Mouse (Mus musculus) stomach, postnatal 0 days (tissue): ENCODE results near the gene Samd10. TPM values are rescaled to one million over a fixed set of nuclear protein-coding genes. Genes with fewer than 3 reads are reported as not detected.

Source experiments
- ATAC-seq: fragments of 200-750 bp; cut with Nextera tagmentation; 2 replicates; pipeline ENCODE4 v1.8.0; 2017; ENCODE audit not compliant: low FRiP score, low TSS enrichment
- DNase-seq: peaks from one replicate; pipeline ENCODE4 v3.0.0-alpha.2; 2016; ENCODE audit warnings: low spot score
- H3K27ac ChIP-seq: fragments of 300-500 bp; sonication (generic); replicated peaks from 2 replicates; pipeline ENCODE4 v1.5.1; 2014; ENCODE audit warnings: mild to moderate bottlenecking, control low read depth
- H3K27me3 ChIP-seq: fragments of 300-500 bp; sonication (generic); 2 replicates; pipeline ENCODE4 v1.6.1; 2014; ENCODE audit warnings: low read length; ENCODE audit not compliant: control insufficient read depth, insufficient read depth
- H3K36me3 ChIP-seq: fragments of 300-500 bp; sonication (generic); 2 replicates; pipeline ENCODE4 v1.6.1; 2014; ENCODE audit warnings: low read length, mixed read lengths; ENCODE audit not compliant: control insufficient read depth, insufficient read depth
- H3K4me1 ChIP-seq: fragments of 300-500 bp; sonication (generic); replicated peaks from 2 replicates; pipeline ENCODE4 v1.6.1; 2014; ENCODE audit warnings: antibody characterized with exemption; ENCODE audit not compliant: control insufficient read depth, insufficient read depth
- H3K4me2 ChIP-seq: fragments of 300-500 bp; sonication (generic); replicated peaks from 2 replicates; pipeline ENCODE4 v1.6.1; 2014; ENCODE audit warnings: low read depth, mild to moderate bottlenecking, control low read depth, moderate library complexity
- H3K4me3 ChIP-seq: fragments of 300-500 bp; sonication (generic); 2 replicates; pipeline ENCODE4 v1.5.1; 2014; ENCODE audit warnings: low read depth, low read length, control low read depth
- H3K9ac ChIP-seq: fragments of 300-500 bp; sonication (generic); 2 replicates; pipeline ENCODE4 v1.6.1; 2014; ENCODE audit warnings: mild to moderate bottlenecking, low read length, control low read depth, mixed read lengths
- H3K9me3 ChIP-seq: fragments of 300-500 bp; sonication (generic); 2 replicates; pipeline ENCODE4 v1.6.1; 2016; ENCODE audit warnings: low read length; ENCODE audit not compliant: control insufficient read depth
- CTCF ChIP-seq: IDR thresholded peaks from 2 replicates; pipeline ENCODE4 v1.5.1; 2016; ENCODE audit warnings: antibody characterized with exemption, low read depth, mild to moderate bottlenecking, moderate library complexity
- EP300 ChIP-seq: optimal IDR thresholded peaks from 2 replicates; pipeline ENCODE3; 2016; ENCODE audit warnings: antibody characterized with exemption
- WGBS: fragments of 180-500 bp; shearing (Covaris S2); extraction: QIAGEN DNeasy Blood & Tissue Kit; methylation state at CpG from one replicate; pipeline ENCODE4 v1.1.7; 2014; 5-methylcytosine and 5-hydroxymethylcytosine counted together
- polyA plus RNA-seq: library from polyadenylated mRNA; unstranded; fragments of >200 nt; fragmentation: Nextera tagmentation; extraction: Ambion mirVana; gene quantifications from 2 replicates; pipeline ENCODE4 v1.2.1, GENCODE M21; 2015

Samd10 gene
- 22.9 and 26.8 TPM in 2 replicates for polyA plus RNA-seq

GRCm38 (mm10) chr2:181598454-181599351 lies at the start of gene Samd10:
Gene Samd10 (minus strand): TSS chr2:181599212.
- H3K9me3 ChIP-seq, result no peaks in the 10 kb centered on the region
- no peaks in the 10 kb centered on the region for H3K36me3 ChIP-seq
- ATAC-seq (peak; percentile 63), DNase-seq (peak; percentile 87)
- WGBS, result 2% methylated on average over 71 of the region's 71 CpGs
- H3K27me3 ChIP-seq, result no peaks in the 10 kb centered on the region
- peak within 1 kb of the TSS; percentile 65 for H3K4me3 ChIP-seq
- H3K9ac ChIP-seq, result peak within 1 kb of the TSS; percentile 82
- TF ChIP-seq CTCF, result peak; percentile 27; the same call in 1 of the 2 replicates
- TF ChIP-seq EP300, result no peak
- peak within 1 kb of the TSS; percentile 98 for H3K27ac ChIP-seq
- 0 out of 2 replicates have a peak, but pooled peaks cover 5% of the 10 kb centered on the region for H3K4me1 ChIP-seq
- peak within 1 kb of the TSS; percentile 87 for H3K4me2 ChIP-seq

- ATAC-seq (no peak), DNase-seq (no peak)
- peaks cover 32% of the 10 kb centered on the region for H3K36me3 ChIP-seq
- no peaks in the 10 kb centered on the region for H3K9me3 ChIP-seq
- no peak overlapping the region for H3K4me2 ChIP-seq
- no peak overlapping the region for H3K9ac ChIP-seq
- H3K4me3 ChIP-seq, result no peak overlapping the region
- H3K27ac ChIP-seq, result no peak overlapping the region
- no peaks in the 10 kb centered on the region for H3K4me1 ChIP-seq
- 85% methylated on average over 6 of the region's 6 CpGs for WGBS
- H3K27me3 ChIP-seq, result no peaks in the 10 kb centered on the region
- no peak for TF ChIP-seq CTCF
- no peak for TF ChIP-seq EP300
Observed at GRCm38 (mm10) chr2:181646626-181647472, 47.8 kb upstream of the Samd10 start.

GRCm38 (mm10) chr2:181645666-181646065 lies 46.7 kb upstream of the Samd10 start:
- TF ChIP-seq EP300, result no peak
- no peak for TF ChIP-seq CTCF

GRCm38 (mm10) chr2:181644361-181644760 lies 45.3 kb upstream of the Samd10 start:
- H3K27me3 ChIP-seq, result no peaks in the 10 kb centered on the region
- H3K9me3 ChIP-seq, result no peaks in the 10 kb centered on the region
- WGBS, result 99% methylated on average over 2 of the region's 2 CpGs
- H3K27ac ChIP-seq, result no peak overlapping the region
- peaks cover 33% of the 10 kb centered on the region for H3K36me3 ChIP-seq
- no peak overlapping the region for H3K4me2 ChIP-seq
- H3K4me1 ChIP-seq, result no peaks in the 10 kb centered on the region
- DNase-seq (peak; percentile 46), ATAC-seq (no peak)
- TF ChIP-seq CTCF (peak; percentile 80), EP300 (no peak)
- no peak overlapping the region for H3K4me3 ChIP-seq
- no peak overlapping the region for H3K9ac ChIP-seq

More at GRCm38 (mm10) chr2:181645666-181646065, 46.7 kb upstream of the Samd10 start:
- DNase-seq (no peak), ATAC-seq (no peak)
- peaks cover 33% of the 10 kb centered on the region for H3K36me3 ChIP-seq
- no peak overlapping the region for H3K27ac ChIP-seq
- no peak overlapping the region for H3K9ac ChIP-seq
- no peaks in the 10 kb centered on the region for H3K9me3 ChIP-seq
- H3K4me2 ChIP-seq, result no peak overlapping the region
- WGBS, result 92% methylated on average over 3 of the region's 3 CpGs
- no peaks in the 10 kb centered on the region for H3K4me1 ChIP-seq
- H3K4me3 ChIP-seq, result no peak overlapping the region
- no peaks in the 10 kb centered on the region for H3K27me3 ChIP-seq

GRCm38 (mm10) chr2:181635865-181636264 lies 36.9 kb upstream of the Samd10 start:
- 85% methylated on average over 3 of the region's 3 CpGs for WGBS
- DNase-seq, result no peak

More at GRCm38 (mm10) chr2:181635865-181636264, 36.9 kb upstream of the Samd10 start:
- no peak overlapping the region for H3K27ac ChIP-seq
- no peaks in the 10 kb centered on the region for H3K4me1 ChIP-seq
- H3K4me2 ChIP-seq, result no peak overlapping the region
- H3K27me3 ChIP-seq, result no peaks in the 10 kb centered on the region
- H3K4me3 ChIP-seq, result no peak overlapping the region
- no peak for TF ChIP-seq CTCF
- no peak for TF ChIP-seq EP300
- ATAC-seq, result no peak
- H3K9ac ChIP-seq, result no peak overlapping the region
- peaks cover 52% of the 10 kb centered on the region for H3K36me3 ChIP-seq
- H3K9me3 ChIP-seq, result no peaks in the 10 kb centered on the region
